Mouse (Mus musculus): ENCODE data around the gene S1pr5. TPM values are rescaled to one million over a fixed set of nuclear protein-coding genes. Genes with fewer than 3 reads are reported as not detected.
A peak's percentile ranks its signal among the peaks of the same experiment; 100 is the strongest.
"Not testable (repeated sequence)": the region's sequence is repeated elsewhere in the genome, so short reads cannot be mapped to it uniquely, and the experiment has no call there.

Gene S1pr5
- total RNA-seq (2021): under 1 TPM; 0.20 to 0.28 TPM
- long read RNA-seq, experiment 1: 0 reads
- long read RNA-seq, experiment 2: 0 reads

GRCm38 (mm10) chr9:21248326-21248725 lies at the start of gene S1pr5:
TSS of gene S1pr5 (minus strand) at chr9:21248443.
- no peak for DNase-seq (ENCODE audit: low spot score in 2 of 2)

DNA sequence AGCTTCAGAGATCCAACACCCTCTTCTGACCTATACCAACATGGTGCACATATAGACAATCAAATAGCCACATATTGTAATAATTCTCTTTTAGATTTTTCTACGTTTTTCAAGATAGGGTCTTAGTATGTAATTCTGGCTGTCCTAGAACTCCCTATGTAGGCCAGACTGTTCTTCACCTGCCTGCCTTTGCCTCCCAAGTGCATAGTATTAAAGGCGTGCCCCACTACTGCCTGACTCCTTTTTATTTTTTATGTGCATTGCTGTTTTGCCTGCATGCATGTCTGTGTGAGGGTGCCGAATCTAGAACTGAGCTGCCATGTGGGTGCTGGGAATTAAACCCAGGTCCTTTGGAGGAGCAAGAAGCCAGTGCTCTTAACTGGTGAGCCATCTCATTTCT lies 44.0 kb upstream of the S1pr5 start:
- DNase-seq (ENCODE audit: low spot score in 2 of 2): no peak

GRCm38 (mm10) chr9:21291868-21292267 lies 43.6 kb upstream of the S1pr5 start:
- not testable (repeated sequence) for DNase-seq (ENCODE audit: low spot score in 2 of 2)

GRCm38 (mm10) chr9:21291022-21291787 lies 43.0 kb upstream of the S1pr5 start, which contains the start of gene Cdkn2d:
TSS of gene Cdkn2d (minus strand) at chr9:21291407.
- peak; percentile 97 to 100 for DNase-seq (ENCODE audit: low spot score in 2 of 2)

- DNase-seq (ENCODE audit: low spot score in 2 of 2): peak in 1 of 2 experiments; percentile 22
These were observed 42.3 kb upstream of the S1pr5 start for GRCm38 (mm10) chr9:21290589-21290988.

- no peak for DNase-seq (ENCODE audit: low spot score in 2 of 2)
These were observed 41.1 kb upstream of the S1pr5 start for GRCm38 (mm10) chr9:21289337-21289671.

DNA sequence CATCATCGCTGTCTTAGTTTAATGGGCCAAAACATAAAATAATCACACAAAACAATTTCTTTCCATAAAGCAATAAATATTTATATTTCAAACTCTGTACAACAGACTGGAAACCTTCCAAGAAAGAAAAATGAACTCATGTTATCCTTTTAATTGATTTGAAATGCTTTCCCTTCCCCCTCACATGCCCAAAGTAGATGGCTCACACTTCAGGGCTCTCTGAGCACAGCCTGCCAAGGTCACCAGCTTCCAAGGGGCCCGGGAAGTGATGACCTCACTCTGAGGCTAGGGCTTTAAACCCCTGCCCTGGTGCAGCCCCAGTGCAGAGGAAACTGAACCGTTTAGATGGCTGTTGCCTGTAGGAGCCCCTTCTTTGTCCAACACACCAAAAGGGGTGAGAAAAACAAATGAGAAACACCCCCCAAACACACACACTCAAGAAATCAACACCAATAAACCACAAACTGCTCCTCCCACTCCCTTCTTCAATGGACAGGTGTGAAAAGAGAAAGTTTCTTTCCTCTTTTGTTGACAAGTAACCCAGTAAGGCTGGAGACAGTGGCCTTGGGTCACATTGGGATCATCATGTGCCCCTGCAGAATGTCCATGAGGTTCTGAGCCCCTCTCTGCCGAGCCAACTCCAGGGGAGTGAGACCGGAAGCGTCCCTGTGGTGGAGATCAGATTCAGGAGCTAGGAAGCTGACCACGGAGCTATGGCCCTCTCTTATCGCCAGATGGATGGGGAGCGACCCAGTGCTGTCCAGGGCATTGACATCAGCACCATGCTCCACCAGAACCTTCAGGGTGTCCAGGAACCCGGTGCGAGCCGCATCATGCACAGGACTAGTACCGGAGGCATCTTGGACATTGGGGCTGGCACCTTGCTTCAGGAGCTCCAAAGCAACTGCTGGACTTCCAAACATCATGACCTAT lies 40.4 kb upstream of the S1pr5 start:
- no peak for DNase-seq (ENCODE audit: low spot score in 2 of 2)

DNA sequence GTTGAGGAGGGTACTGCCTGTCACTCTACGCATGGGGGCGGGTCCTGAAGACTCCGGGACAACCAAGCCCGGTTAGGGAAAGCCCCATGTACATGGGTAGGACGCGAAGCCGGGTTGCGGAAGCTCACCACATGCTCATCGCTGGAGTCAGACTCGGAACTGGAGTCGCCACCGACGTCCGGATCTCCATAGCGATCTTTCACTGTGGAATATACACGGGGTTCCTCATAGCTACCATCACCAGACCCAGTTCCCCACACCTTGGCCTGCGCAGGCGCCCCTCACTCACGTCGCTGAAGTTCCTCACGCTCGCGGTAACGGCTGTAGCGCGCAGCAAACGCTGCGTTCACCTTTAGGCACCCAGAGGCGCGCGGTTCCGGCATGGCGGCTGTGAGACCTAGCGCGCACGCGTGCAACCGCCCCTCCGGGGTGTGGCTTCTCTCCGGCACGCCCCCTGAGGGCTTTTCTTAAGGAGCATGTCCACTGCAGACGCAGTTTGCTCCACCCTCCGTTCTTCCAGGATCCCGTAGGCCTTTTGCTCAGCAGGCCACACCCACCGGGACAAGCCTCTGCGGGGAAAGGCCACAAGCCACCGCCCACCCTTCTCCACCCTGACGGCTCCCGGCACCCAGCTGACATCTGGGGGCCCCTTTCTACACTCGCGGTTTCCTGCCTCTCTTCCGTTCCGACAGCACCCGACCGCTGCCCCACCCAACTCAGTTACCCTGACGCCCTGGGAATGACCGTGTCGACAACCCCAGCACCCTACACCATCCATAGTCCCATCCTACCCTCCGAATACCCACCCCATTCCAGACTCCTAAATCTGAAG lies 39.5 kb upstream of the S1pr5 start, which contains the start of gene Kri1:
Gene Kri1 (minus strand): TSS at position 399 of the 832 bp plus-strand sequence.
- peak; percentile 91 to 97 for DNase-seq (ENCODE audit: low spot score in 2 of 2)

DNA sequence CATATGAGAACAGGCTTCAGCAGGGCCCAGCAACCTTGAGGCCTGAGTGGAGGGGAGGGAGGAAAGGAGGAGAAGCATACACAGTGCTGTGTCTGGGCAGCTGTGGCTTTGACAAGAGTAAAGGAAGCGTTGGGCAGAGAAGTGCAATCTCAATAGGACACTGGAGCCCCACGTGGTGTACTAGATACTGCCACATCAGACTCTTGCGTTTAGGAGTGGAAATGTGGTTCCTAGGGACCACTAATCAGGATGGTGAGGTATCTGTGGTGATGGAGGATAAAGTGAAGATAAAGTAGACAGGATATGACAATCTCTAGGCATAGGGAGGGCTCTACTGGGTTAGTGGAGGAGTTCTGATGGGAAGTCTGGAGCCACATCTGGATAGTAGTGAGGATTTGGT lies 38.5 kb upstream of the S1pr5 start:
- no peak for DNase-seq (ENCODE audit: low spot score in 2 of 2)

DNA sequence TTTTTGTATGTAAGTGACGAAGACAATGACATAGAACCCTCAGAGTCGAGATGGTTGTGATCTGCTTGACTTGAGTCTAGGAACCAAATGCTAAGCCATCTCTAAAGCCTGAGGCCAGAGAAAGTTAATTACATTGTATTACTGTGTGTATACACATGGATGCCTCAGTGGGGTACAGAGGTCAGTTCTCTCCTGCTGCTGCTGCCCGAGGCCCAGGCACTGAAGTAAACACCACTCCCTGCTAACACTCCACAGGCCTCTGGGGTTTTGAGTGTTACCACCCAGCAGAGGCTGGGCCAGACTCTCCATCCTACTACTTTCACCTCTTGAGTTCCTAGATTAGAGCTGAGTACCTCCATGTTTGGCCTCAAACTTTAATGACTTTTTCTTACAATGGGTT lies 35.8 kb upstream of the S1pr5 start:
- no peak for DNase-seq (ENCODE audit: low spot score in 2 of 2)

DNA sequence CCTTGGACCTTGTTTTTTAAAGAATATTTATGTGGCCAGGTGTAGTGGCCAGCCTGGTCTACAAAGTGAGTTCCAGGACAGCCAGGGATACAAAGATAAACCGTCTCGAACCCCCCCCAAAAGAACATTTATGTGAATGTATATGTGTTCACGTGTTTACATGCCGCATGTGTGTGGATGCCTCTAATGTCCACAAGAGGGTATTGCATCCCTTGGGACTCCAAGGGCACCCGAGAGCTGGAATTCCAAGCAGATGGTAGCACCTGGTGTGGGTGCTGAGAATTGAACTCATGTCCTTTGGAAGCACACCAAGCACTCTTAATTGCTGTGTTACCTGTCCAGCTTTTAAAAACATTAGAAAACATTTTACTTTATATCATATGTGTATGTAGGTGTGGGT lies 35.3 kb upstream of the S1pr5 start:
- DNase-seq (ENCODE audit: low spot score in 2 of 2): no peak

DNA sequence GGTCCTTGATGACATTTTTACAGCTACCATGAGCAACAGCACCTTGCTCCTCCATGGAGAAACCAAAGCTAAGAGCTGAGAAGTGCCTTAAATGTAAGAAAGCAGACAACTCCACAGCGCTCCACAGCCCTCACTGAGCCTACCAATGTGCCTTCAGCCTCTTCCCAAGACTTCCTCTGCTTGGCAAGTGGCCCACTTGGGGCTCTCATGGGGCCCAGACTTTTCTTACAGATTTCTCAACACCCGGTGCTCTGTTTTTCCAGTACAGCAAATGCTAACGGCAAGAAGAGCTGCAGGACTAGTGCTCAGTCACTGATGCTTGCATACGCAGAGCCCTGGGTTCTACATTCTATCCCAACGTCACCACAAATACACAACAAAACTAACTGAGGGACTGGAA lies 29.5 kb upstream of the S1pr5 start:
- no peak for DNase-seq (ENCODE audit: low spot score in 2 of 2)

DNA sequence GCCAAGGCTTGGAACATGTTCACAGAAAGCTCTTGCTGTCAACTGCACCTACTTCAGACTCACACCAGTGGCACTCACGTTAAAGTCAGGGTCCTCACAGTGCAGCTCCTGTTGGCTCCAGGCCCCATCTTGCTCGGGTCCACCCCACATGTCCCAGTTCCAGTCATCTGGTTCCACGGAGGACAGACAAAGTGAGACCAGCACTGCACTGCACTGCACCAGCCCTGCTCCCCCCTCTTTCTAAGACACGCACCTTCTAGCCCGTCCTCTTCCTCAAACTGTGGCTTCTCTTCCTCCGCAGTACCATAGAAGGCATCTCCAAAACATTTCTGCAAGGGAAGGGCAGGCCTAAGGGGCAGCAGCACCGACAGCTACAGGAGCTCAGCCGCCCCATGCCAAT lies 28.1 kb upstream of the S1pr5 start:
- DNase-seq (ENCODE audit: low spot score in 2 of 2): no peak

GRCm38 (mm10) chr9:21275727-21276126 lies 27.5 kb upstream of the S1pr5 start:
- no peak for DNase-seq (ENCODE audit: low spot score in 2 of 2)

DNA sequence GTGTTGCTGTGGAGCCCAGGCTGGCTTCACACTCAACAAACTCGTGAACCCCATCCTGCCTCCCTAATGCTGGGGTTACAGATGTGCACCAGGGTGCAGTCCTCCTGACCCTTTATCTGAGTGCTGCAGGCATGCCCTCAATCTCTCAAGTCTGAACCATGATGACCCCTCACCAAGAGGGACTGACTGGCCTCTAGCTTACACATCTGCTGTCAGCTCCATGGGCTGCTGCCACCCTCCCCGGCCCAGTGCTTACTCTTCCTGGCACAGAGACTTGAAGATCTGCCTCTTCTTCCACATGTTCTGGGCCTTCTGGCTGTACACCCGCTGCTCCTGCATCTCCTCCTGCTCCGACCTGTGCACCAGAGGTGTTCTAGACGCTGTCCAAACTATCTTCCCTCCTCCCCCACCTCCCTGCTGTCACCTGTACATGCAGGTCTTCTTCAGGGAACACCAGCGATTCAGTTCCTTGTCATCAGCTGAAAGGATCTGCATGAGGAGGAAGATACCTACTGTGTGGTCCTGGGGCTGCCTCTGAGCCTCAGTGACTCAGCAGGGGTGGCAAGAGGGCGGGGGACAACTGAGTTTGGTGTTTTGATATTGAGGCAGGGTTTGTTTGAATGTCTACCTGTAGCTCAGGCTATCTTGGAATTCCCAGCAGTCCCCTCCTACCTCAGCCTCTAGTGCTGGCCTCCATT lies 26.9 kb upstream of the S1pr5 start:
- no peak for DNase-seq (ENCODE audit: low spot score in 2 of 2)

- no peak for DNase-seq (ENCODE audit: low spot score in 2 of 2)
These were observed 26.1 kb upstream of the S1pr5 start for GRCm38 (mm10) chr9:21274336-21274735.

DNA sequence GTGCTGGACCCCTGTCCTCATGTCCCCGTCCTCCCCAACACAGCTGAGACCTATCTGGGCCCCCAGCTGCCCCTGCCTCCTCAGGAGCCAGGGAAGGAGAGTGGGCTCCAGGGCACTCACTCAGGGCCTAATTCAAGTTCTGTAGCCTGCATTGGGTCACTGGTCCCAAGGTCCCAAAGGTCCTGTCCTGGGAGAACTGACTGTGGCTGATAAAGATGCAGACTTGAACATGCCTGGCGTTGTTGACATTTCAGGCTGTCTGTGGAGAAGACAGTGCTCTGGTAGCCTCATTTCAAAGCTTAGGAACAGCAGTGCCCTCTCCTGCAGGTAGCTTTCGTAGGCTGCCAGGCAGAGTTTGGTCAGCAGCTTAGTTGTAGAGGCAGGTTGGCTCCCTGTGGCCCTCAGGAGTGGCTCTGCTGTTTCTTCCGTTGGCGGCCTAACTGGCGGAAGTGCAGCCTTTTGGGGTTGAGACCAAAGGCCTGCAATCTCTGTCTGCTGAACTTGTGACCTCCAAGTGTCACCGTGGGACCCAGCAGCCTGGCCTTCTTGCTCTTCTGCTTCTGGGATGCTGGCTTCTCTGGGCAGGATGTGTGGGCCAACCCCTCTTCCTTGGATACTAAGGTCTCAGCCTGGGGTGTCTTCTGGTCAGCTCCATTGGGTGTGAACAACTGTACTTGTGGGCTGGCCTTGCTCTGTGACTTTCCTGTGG lies 25.4 kb upstream of the S1pr5 start:
- DNase-seq (ENCODE audit: low spot score in 2 of 2): no peak

DNA sequence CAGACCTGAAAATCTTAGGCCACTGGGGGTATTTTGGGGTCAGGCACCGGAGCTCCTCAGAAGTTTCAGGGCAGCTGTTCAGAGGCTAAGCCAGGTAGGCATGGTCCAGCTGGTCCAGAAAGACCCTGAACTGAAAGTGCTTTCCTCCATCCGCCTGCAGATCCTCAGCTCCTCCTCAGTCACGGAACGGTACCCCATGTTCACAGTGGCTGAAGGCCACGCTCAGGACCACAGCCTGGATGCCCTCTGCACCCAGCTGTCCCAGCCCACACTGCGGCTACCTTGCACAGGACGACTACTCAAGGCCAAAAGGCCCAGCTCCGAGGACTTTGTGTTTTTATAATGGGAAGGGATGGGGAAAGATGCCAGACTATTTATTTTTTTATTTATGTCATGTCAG lies 24.9 kb upstream of the S1pr5 start:
- DNase-seq (ENCODE audit: low spot score in 2 of 2): no peak

DNA sequence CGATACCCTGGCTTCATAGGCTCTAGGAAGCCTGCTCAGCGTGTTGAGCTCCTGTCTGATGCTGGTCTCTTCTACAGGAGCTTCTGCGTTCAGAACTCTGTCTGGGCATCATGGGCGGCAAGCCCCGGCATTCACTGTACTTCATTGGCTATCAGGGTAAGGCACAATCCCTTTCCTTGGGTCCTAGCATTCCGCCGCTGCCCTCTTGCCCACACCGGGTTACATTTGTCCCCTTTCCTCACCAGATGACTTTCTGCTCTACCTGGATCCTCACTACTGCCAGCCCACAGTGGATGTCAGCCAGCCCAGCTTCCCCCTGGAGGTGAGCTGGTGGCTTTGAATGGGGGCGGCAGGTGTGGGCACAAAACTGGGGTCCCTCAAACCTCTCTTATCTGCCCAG lies 24.1 kb upstream of the S1pr5 start:
- no peak for DNase-seq (ENCODE audit: low spot score in 2 of 2)

DNA sequence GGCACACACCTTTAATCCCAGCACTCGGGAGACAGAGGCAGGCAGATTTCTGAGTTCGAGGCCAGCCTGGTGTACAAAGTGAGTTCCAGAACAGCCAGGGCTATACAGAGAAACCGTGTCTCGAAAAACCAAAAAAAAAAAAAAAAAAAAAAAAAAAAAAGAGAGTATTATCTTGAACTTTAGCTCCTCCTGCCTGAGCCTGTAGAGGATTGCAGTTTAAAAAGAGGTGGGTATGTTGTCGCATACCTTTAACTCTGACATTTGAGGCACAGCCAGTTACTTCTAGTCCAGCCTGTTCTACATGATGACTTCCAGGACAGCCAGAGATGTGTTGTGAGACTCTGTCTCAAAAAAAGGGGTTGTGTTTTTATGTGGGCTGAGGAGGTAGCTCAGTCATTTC lies 21.3 kb upstream of the S1pr5 start:
- DNase-seq (ENCODE audit: low spot score in 2 of 2): not testable (repeated sequence)
